7 mouse cellular contexts compared by ENCODE assay signal in genomic region chr10:34127392-34128378, GRCm38 (mm10). TPM values are rescaled to one million over a fixed set of nuclear protein-coding genes. Genes with fewer than 3 reads are reported as not detected.
A peak's percentile ranks its signal among the peaks of the same experiment; 100 is the strongest.
DNase-seq lines count a peak whose midpoint lies in the region; ATAC-seq and TF ChIP-seq lines count a peak whose summit lies in the region.

Gene Calhm6 (minus strand): TSS chr10:34127984.

- no peaks in the 10 kb centered on the region for H3K27me3 ChIP-seq in limb, embryonic 12.5 days
- no peaks in the 10 kb centered on the region; the same call in 1 of the 2 replicates for H3K27me3 ChIP-seq in midbrain, embryonic 11.5 days (ENCODE audit: control insufficient read depth, insufficient read depth, low read length)

- no peak for TF ChIP-seq CTCF in cortical plate, adult 2 months (IDR thresholded peaks at IDR 0.05; ENCODE audit: extremely low read depth, insufficient read depth, low read length)

- peak within 1 kb of the TSS; percentile 58 for H3K4me3 ChIP-seq in cortical plate, adult 2 months (ENCODE audit: insufficient read depth, low read length)
- H3K4me3 ChIP-seq in limb, embryonic 12.5 days (replicated peaks): peak within 1 kb of the TSS; percentile 53
- peak within 1 kb of the TSS; percentile 43 for H3K4me3 ChIP-seq in midbrain, embryonic 11.5 days (ENCODE audit: low read depth, low read length)

- no peaks in the 10 kb centered on the region for H3K9me3 ChIP-seq in limb, embryonic 12.5 days
- H3K9me3 ChIP-seq in midbrain, embryonic 11.5 days (ENCODE audit: control insufficient read depth, low read length): no peaks in the 10 kb centered on the region

- peak within 1 kb of the TSS; percentile 76 for H3K4me2 ChIP-seq in limb, embryonic 12.5 days
- peak within 1 kb of the TSS; percentile 65 for H3K4me2 ChIP-seq in midbrain, embryonic 11.5 days

- ATAC-seq in granulocyte monocyte progenitor cell, adult 5-6 weeks (replicated peaks; ENCODE audit: poor library complexity, severe bottlenecking): peak; percentile 32
- peak; percentile 74; the same call in 1 of the 2 replicates for ATAC-seq in limb, embryonic 12.5 days (ENCODE audit: insufficient number of reproducible peaks, insufficient read depth, low FRiP score, low TSS enrichment, low read depth)
- peak; percentile 75 for ATAC-seq in midbrain, embryonic 11.5 days (ENCODE audit: low FRiP score)

- WGBS in limb, embryonic 12.5 days: 15% methylated on average over 44 of the region's 44 CpGs
- WGBS in midbrain, embryonic 11.5 days: 16% methylated on average over 44 of the region's 44 CpGs

- H3K4me1 ChIP-seq in cortical plate, adult 2 months (ENCODE audit: control insufficient read depth, insufficient read depth, low read length): no peaks in the 10 kb centered on the region
- H3K4me1 ChIP-seq in limb, embryonic 12.5 days (replicated peaks): no peaks in the 10 kb centered on the region; the same call in 1 of the 2 replicates
- no peaks in the 10 kb centered on the region for H3K4me1 ChIP-seq in midbrain, embryonic 11.5 days (ENCODE audit: control insufficient read depth, insufficient read depth, low read length)

- peak within 1 kb of the TSS; percentile 60 for H3K9ac ChIP-seq in limb, embryonic 12.5 days (replicated peaks)
- H3K9ac ChIP-seq in midbrain, embryonic 11.5 days (ENCODE audit: low read length): peak within 1 kb of the TSS; percentile 38

- peak; percentile 55 for DNase-seq in T-cell, adult 2 months (ENCODE audit: low spot score)
- DNase-seq in kidney, adult 11 months: peak; percentile 12
- DNase-seq in midbrain, embryonic 11.5 days (ENCODE audit: low spot score, missing footprints): peak; percentile 85
- peak; percentile 9 for DNase-seq in spleen, adult 12 weeks (ENCODE audit: low spot score)

- no peaks in the 10 kb centered on the region for H3K36me3 ChIP-seq in limb, embryonic 12.5 days
- H3K36me3 ChIP-seq in midbrain, embryonic 11.5 days (ENCODE audit: control insufficient read depth, insufficient read depth, low read length): no peaks in the 10 kb centered on the region

- no peak for TF ChIP-seq POLR2A in cortical plate, adult 2 months (IDR thresholded peaks at IDR 0.05; ENCODE audit: extremely low read depth, insufficient read depth, low read length)

- no peak within 1 kb of the TSS for H3K27ac ChIP-seq in cortical plate, adult 2 months (ENCODE audit: insufficient read depth, low read length)
- H3K27ac ChIP-seq in limb, embryonic 12.5 days: no peak within 1 kb of the TSS
- H3K27ac ChIP-seq in midbrain, embryonic 11.5 days (ENCODE audit: low read depth, low read length): no peak within 1 kb of the TSS

RNA-seq across cellular contexts. Expression of gene Calhm6, which starts in this region (rescaled TPM):
- 0.42 and 0.56 TPM in 2 replicates for polyA plus RNA-seq in cortical plate, adult 2 months (2012; rRNA removed)
- total RNA-seq in granulocyte monocyte progenitor cell, adult 5-6 weeks (2014; fragmentation: Nextera tagmentation): 3.2 and 6.1 TPM in 2 replicates
- 3.0 and 4.4 TPM in 2 replicates for total RNA-seq in granulocyte monocyte progenitor cell, adult 5-6 weeks (2017)
- polyA plus RNA-seq in limb, embryonic 12.5 days (2016; fragmentation: Nextera tagmentation; extraction: Ambion mirVana): 1.2 and 1.3 TPM in 2 replicates
- polyA plus RNA-seq in midbrain, embryonic 11.5 days (2014; fragmentation: Nextera tagmentation; extraction: Ambion mirVana): 0.20 and 0.25 TPM in 2 replicates

Comparison
In these comparisons a context has a peak if more than half of its experiments do, and no peak if none do; other contexts are left out.
1. Peak in DNase-seq, ATAC-seq, H3K4me3 ChIP-seq, H3K9ac ChIP-seq and H3K4me2 ChIP-seq in midbrain, embryonic 11.5 days; RNA of the gene not detected or under 1 TPM.
2. DNase-seq: peak in every context shown above with its lines; median percentile 85 in midbrain, embryonic 11.5 days; 55 in T-cell, adult 2 months; 12 in kidney, adult 11 months; 9 in spleen, adult 12 weeks.